Mouse (Mus musculus): ENCODE results near the gene Odf3l1.
A peak's percentile ranks its signal among the peaks of the same experiment; 100 is the strongest.

Gene Odf3l1

GRCm38 (mm10) chr9:56844644-56845043 lies 19.8 kb downstream of the Odf3l1 start:
- no peak for DNase-seq (ENCODE audit: low spot score in 2 of 2)

DNA sequence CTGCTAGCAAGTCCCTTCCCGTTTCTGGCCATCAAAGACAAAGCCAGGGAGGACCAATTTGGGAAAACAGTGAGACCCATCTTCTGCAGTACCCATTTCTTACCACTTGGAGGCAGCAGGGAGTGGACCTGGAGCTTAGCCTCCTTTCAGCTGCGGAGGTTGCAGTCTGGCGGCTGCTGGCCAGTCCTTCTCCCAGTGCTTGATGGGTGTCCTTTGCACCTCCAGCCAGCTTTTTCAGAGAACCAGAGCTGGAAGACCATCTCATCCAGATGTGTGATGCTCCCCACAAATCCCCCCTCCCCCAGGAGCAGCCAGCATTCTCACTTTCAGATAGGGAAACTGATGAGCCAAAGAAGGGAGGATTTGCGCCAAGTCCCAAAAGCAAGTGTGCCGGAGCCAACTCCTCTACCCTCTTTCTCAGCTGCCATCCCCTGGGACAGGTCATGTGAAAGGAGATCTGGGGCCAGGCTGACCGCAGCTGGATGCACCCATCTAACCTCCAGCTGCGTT lies 20.7 kb downstream of the Odf3l1 start:
- peak; percentile 81 to 85 for DNase-seq (ENCODE audit: low spot score in 2 of 2)

GRCm38 (mm10) chr9:56842303-56842719 lies 22.2 kb downstream of the Odf3l1 start:
- no peak for DNase-seq (ENCODE audit: low spot score in 2 of 2)

GRCm38 (mm10) chr9:56841864-56842263 lies 22.6 kb downstream of the Odf3l1 start:
- no peak for DNase-seq (ENCODE audit: low spot score in 2 of 2)

GRCm38 (mm10) chr9:56840721-56841120 lies 23.8 kb downstream of the Odf3l1 start:
- no peak for DNase-seq (ENCODE audit: low spot score in 2 of 2)

DNA sequence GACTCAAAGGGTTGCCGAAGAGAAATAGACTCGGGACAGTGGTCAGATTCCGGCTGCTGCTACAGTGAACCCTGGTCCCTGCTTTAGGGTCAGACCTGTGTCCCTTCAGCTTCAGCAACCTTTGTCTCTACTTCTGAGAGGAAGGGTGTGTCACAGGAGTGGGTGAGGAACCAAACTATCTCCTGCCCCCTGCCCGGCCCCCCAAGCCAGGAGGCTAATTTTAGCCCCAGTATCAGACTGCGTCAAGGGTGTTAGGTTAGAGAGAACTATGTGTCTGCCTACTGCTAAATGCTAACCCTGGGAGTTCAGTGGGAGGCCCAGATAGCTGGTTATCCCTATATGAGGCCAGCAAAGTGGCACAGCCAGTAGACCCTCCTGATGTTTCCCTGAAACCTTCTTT lies 29.3 kb downstream of the Odf3l1 start:
- DNase-seq (ENCODE audit: low spot score in 2 of 2) = no peak

DNA sequence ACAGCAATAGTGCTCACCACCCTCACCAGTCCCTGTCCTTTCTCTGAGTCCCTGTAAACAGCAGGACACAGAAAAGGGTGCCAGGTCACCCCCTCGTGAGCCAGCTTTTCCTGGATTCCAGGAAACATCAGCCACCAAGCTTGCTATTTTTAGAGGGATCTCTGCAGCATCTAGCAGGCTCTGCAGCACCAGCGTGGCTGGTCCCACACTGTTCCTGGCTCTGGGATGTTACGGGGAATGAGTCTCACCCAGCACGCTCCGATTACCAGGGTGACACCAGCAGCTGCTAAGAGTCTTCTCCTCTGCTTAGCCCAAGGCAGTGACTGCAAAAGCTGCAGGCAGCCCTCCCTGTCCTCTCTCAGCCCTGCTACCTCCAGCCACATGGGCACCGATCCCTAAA lies 31.6 kb downstream of the Odf3l1 start:
- peak; percentile 51 to 54 for DNase-seq (ENCODE audit: low spot score in 2 of 2)

- no peak for DNase-seq (ENCODE audit: low spot score in 2 of 2)
Observed at GRCm38 (mm10) chr9:56831904-56832303, 32.6 kb downstream of the Odf3l1 start.

DNA sequence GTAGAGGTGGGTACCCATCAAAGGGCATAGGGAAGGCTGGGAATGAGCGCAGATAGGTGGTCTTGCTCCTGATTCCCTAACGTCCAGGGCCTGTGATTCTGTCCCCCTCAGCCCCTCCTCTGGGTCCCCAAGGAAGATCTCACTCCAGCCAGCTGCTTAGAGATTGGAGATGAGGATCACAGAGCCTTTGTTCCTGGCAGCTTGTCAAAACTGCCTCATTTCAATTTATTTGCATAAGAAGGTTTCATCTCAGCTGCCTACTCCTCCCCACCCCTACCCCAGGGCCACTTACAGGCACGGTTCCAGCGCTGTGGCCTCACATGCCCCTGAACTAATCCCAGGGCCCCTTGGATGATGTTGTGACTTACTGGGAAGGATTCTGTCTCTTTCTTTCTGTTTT lies 34.3 kb downstream of the Odf3l1 start:
- DNase-seq (ENCODE audit: low spot score in 2 of 2) = no peak

GRCm38 (mm10) chr9:56828841-56829240 lies 35.6 kb downstream of the Odf3l1 start:
- no peak for DNase-seq (ENCODE audit: low spot score in 2 of 2)

DNA sequence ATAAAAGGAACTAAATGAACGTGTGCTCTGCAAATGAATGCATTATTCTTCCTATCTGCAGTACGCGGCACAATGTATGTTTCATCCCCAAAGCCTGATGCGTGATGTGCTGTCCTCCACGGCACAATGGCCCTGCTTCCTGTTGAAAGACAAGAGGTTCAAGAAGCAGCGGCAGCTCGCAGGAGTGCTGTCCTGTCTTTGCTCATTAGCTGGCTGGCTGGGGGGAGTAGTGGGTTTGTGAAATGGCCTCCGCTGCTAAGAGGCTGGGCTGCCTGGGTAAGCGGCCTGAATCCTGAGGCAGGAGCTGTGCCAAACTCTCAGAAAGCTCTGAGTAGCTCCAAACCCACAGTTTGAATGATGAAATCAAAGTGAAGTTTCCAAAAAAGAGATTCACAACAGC lies 36.3 kb downstream of the Odf3l1 start:
- DNase-seq (ENCODE audit: low spot score in 2 of 2) = no peak

DNA sequence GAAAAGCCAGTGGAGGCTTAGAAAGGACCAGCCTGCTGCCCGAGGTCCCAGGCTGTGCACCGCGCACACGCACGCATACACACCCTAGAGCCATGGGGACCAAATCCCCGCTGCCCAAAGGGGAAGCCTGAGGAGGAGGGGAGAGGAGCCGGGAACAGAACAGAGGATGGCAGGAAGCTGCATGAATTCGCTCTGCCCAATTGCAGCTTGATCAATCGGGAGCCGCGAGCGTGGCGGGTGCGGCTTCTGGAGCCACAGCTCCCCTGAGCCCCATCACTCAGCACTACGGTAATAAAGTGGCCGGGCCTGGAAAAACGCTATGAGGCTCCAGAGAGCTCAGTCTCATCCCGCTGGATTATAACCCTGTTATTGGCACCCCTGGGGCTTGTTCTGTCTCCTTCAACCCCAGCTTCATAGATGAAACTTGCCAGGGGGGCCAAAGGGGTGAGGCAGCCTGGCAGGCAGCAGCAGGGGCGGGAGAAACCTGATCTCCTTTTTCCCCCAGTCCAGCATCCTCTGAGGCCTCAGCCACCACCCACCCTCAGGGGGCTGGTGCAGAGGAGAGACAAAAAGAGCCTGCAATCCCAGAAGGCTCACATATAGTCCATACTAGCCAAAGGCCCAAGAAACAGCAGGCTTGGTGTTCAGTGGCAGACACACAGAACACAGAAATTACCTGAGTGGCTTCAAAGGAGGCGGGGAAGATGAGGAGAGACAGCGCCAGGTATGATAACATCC lies 38.8 kb downstream of the Odf3l1 start:
- DNase-seq (ENCODE audit: low spot score in 2 of 2) = no peak

DNA sequence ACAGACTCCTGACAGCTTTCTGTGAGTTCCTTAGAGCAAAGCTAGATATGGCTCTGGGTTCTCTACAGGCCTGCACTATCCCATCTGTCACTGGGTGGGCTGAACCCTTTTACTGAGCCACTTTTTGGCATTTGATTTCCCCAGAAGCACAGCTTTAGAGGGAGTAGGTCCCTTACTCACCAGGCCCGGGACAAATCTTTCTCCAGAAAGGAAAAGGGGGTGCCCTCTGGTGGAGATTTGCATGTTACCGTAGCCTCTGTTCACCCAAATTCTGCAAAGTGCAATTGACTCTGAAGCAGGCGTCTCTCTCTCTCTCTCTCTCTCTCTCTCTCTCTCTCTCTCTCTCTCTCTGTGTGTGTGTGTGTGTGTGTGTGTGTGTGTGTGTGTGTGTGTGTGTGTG lies 39.6 kb downstream of the Odf3l1 start:
- peak; percentile 47 to 55 for DNase-seq (ENCODE audit: low spot score in 2 of 2)

DNA sequence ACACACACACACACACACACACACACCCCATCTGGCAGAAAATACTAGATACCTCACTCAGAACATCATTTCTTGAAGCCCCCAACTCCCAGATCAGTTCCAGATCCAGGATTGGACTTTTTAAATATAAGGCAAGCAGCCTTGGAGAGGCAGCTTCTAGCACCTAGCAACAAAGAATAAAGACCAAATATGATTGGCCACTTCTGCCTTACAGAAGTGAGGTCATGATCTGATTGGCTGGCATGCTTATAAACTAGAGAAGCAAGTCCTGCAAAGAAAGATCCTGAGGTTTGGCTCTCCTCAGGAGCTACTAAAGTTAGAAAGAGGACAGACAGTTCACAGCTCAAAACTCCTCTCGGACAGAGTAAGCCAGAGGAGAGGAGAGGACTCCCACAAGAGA lies 53.6 kb downstream of the Odf3l1 start:
- DNase-seq (ENCODE audit: low spot score in 2 of 2) = no peak

DNA sequence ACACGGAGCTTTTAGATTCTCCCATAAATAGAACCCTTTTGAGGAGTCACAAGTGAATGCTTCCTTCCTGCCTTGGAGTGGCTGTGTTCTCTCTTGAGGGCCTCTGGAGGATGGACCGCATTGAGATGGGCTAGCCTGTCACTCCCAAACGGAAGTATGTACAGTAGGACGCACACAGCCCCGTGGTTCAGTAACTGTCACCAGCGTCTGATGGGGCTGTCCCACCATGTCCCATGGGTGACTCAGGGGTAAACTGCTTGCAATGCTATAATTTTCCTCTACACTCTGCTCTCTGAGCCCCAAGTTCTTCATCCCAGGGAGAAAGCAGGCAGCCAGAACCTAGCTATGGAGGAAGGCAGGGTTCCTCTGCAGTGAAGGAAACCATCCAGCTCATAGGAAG lies 56.5 kb downstream of the Odf3l1 start:
- DNase-seq (ENCODE audit: low spot score in 2 of 2) = no peak

GRCm38 (mm10) chr9:56803146-56803545 lies 61.3 kb downstream of the Odf3l1 start:
- DNase-seq (ENCODE audit: low spot score in 2 of 2) = no peak
